Mouse (Mus musculus): ENCODE data around the gene Dnaic2. TPM values are rescaled to one million over a fixed set of nuclear protein-coding genes. Genes with fewer than 3 reads are reported as not detected.

Dnaic2 gene
- total and polyA plus RNA-seq, 3 experiments: 0.59 to 0.93 (median 0.83) TPM

DNA sequence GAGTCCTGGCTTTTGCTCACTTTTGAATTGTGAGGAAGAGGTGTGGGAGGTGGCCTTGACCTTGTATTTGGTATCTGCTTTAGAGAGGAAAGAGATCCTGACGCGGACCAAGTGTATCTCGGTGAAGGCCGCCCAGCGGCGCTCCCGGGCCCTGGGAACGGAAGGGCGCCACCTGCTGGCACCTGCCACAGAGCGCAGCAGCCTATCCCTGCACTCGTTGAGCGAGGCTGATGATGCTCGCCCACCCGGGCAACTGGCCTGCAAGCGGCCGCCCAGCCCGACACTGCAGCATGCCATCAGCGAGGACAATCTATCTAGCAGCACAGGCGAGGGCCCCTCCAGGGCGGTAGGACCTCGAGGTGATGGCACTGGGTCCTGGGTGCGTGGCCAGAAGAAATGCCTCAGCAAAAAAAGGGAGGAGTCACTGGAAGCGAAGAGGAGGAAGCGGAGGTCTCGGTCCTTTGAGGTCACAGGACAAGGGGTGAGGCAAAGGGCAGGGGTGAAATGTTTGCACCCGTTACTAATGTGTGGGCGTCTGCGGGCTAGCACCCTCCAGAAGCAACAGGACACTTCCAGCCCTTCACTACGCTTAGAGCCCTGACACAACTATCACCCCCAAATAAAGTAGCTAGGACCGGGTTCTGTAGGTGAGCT, 62.0 kb downstream of the Dnaic2 start:
- in situ Hi-C loops (cut with MboI; ENCODE audit: low pct_ligation_motif_present, low pct_unique_long_range_greater_than_20kb, low sequenced_read_pairs): no loop called here
- H3K4me3 ChIP-seq (replicated peaks in 1 of 3; ENCODE audit: low read depth in 2 of 3, low read length in 2 of 3, poor library complexity in 1 of 3): no peak overlapping the region
- peaks cover 0 to 4% of the 10 kb centered on the region in 2 experiments for H3K36me3 ChIP-seq (replicated peaks in 1 of 2; ENCODE audit: control insufficient read depth in 1 of 2, insufficient read depth in 1 of 2, low read length in 1 of 2)
- peaks cover 4 to 14% of the 10 kb centered on the region in 2 experiments; a peak in 3 of 4 replicates for H3K4me1 ChIP-seq (ENCODE audit: control insufficient read depth in 1 of 2, insufficient read depth in 2 of 2)
- peak overlapping the region; percentile 79 for H3K4me2 ChIP-seq (ENCODE audit: insufficient read depth, low read depth, poor library complexity, severe bottlenecking)
- TF ChIP-seq EP300 (IDR thresholded peaks at IDR 0.05; ENCODE audit: low read length): no peak
- TF ChIP-seq KAT2A (IDR thresholded peaks at IDR 0.05; ENCODE audit: insufficient replicate concordance, low read length): no peak
- no peak for TF ChIP-seq MYC (IDR thresholded peaks at IDR 0.05; ENCODE audit: low read depth, low read length)
- TF ChIP-seq USF1 (IDR thresholded peaks at IDR 0.05; ENCODE audit: low read depth, low read length): no peak
- TF ChIP-seq MAX (IDR thresholded peaks at IDR 0.05; ENCODE audit: low read length): no peak
- TF ChIP-seq MAZ (IDR thresholded peaks at IDR 0.05; ENCODE audit: low read depth, low read length): no peak
- no peak for TF ChIP-seq POLR2AphosphoS2 (IDR thresholded peaks at IDR 0.05; ENCODE audit: low read depth, low read length)
- no peak for TF ChIP-seq MXI1 (IDR thresholded peaks at IDR 0.05; ENCODE audit: low read depth, low read length)
- no peak for TF ChIP-seq ZNF384 (IDR thresholded peaks at IDR 0.05; ENCODE audit: low read depth, low read length)
- TF ChIP-seq HCFC1 (IDR thresholded peaks at IDR 0.05; ENCODE audit: low read depth, low read length): no peak; the same call in 1 of the 2 replicates
- TF ChIP-seq PAX5 (IDR thresholded peaks at IDR 0.05; ENCODE audit: low read length): no peak
- peak; percentile 100 for TF ChIP-seq SMC3 (IDR thresholded peaks at IDR 0.05; ENCODE audit: low read depth, low read length)
- TF ChIP-seq TCF12 (IDR thresholded peaks at IDR 0.05; ENCODE audit: low read depth, low read length): peak; percentile 55; the same call in 1 of the 2 replicates
- no peak for TF ChIP-seq ZMIZ1 (IDR thresholded peaks at IDR 0.05; ENCODE audit: low read depth, low read length)
- TF ChIP-seq SIN3A (IDR thresholded peaks at IDR 0.05; ENCODE audit: low read length): no peak
- TF ChIP-seq E2F4 (IDR thresholded peaks at IDR 0.05; ENCODE audit: insufficient replicate concordance, low read depth, low read length): no peak
- TF ChIP-seq NRF1 (IDR thresholded peaks at IDR 0.05; ENCODE audit: low read depth, low read length): peak; percentile 31; the same call in 1 of the 2 replicates
- no peak for TF ChIP-seq CHD1 (IDR thresholded peaks at IDR 0.05; ENCODE audit: low read depth, low read length)
- TF ChIP-seq USF2 (conservative IDR thresholded peaks at IDR 0.05; ENCODE audit: low read depth, low read length): no peak
- TF ChIP-seq CHD2 (IDR thresholded peaks at IDR 0.05; ENCODE audit: low read length): no peak
- TF ChIP-seq ELF1 (IDR thresholded peaks at IDR 0.05; ENCODE audit: low read depth, low read length): peak; percentile 34; the same call in 1 of the 2 replicates
- TF ChIP-seq RAD21 (IDR thresholded peaks at IDR 0.05; ENCODE audit: low read depth, low read length): peak; percentile 68
- TF ChIP-seq NELFE (IDR thresholded peaks at IDR 0.05; ENCODE audit: low read depth, low read length): peak; percentile 80; the same call in 1 of the 2 replicates
- peak; percentile 59 for TF ChIP-seq MEF2A (IDR thresholded peaks at IDR 0.05; ENCODE audit: borderline replicate concordance, low read depth, low read length)
- no peak for TF ChIP-seq JUN (IDR thresholded peaks at IDR 0.05; ENCODE audit: insufficient read depth, low read depth, low read length)
- no peak for TF ChIP-seq GABPA (IDR thresholded peaks at IDR 0.05; ENCODE audit: insufficient replicate concordance, low read depth, low read length)
- TF ChIP-seq UBTF (IDR thresholded peaks at IDR 0.05; ENCODE audit: low read depth, low read length): no peak
- no peak for TF ChIP-seq ETS1 (conservative IDR thresholded peaks at IDR 0.05; ENCODE audit: low read depth, low read length)
- peak; percentile 23; the same call in 1 of the 2 replicates for TF ChIP-seq BHLHE40 (IDR thresholded peaks at IDR 0.05; ENCODE audit: low read depth, low read length)
- TF ChIP-seq ZKSCAN1 (IDR thresholded peaks at IDR 0.05; ENCODE audit: borderline replicate concordance, low read depth, low read length): no peak
- peak; percentile 67 to 100 for TF ChIP-seq CTCF (conservative IDR thresholded peaks at IDR 0.05 in 1 of 2, IDR thresholded peaks at IDR 0.05 in 1 of 2; ENCODE audit: low read depth in 2 of 2, low read length in 2 of 2)
- no peak for TF ChIP-seq JUND (conservative IDR thresholded peaks at IDR 0.05; ENCODE audit: low read depth, low read length)
- TF ChIP-seq TBP (conservative IDR thresholded peaks at IDR 0.05; ENCODE audit: low read depth, low read length): no peak
- no peak for TF ChIP-seq POLR2A (IDR thresholded peaks at IDR 0.05; ENCODE audit: low read depth, low read length)
- peak; percentile 86 for TF ChIP-seq IRF4 (IDR thresholded peaks at IDR 0.05; ENCODE audit: low read depth, low read length)
- TF ChIP-seq MAFK (IDR thresholded peaks at IDR 0.05; ENCODE audit: insufficient replicate concordance, low read length): no peak
- TF ChIP-seq ZC3H11A (IDR thresholded peaks at IDR 0.05; ENCODE audit: low read depth, low read length): peak; percentile 48
- TF ChIP-seq RCOR1 (conservative IDR thresholded peaks at IDR 0.05; ENCODE audit: low read depth, low read length): no peak
- DNase-seq (ENCODE audit: extremely low read depth): peak; percentile 76
- H3K9ac ChIP-seq (ENCODE audit: insufficient read depth, low read depth): 0 out of 2 replicates have a peak overlapping the region, but pooled peaks have one; percentile 11
- H3K79me2 ChIP-seq (replicated peaks; ENCODE audit: control insufficient read depth, extremely low read depth, insufficient read depth, poor library complexity, severe bottlenecking): no peaks in the 10 kb centered on the region
- H3K27ac ChIP-seq (ENCODE audit: insufficient read depth, low read depth): no peak overlapping the region
- dilution Hi-C loops (cut with MboI; ENCODE audit: extremely low pct_ligation_motif_present, extremely low pct_unique_long_range_greater_than_20kb, low sequenced_read_pairs): no loop called here
- peaks cover 12% of the 10 kb centered on the region for H3K27me3 ChIP-seq (replicated peaks)
- H3K9me3 ChIP-seq (replicated peaks; ENCODE audit: low read length): peaks cover 15% of the 10 kb centered on the region
